Mouse (Mus musculus) spleen, embryonic (tissue): ENCODE results near the gene Taf8.

ENCODE experiments used
- CTCF ChIA-PET: fragments of 350-600 bp; sonication (Branson Sonifier 250); formaldehyde crosslinking; loops from one replicate; lab custom pipeline; 2022; lab: Charles Lee

Taf8 gene

GRCm38 (mm10) chr17:47521551-47522258 lies 19.6 kb upstream of the Taf8 start:
- CTCF ChIA-PET = interaction anchor here (0.7 to 1.2 kb wide), 3 partner anchors 10 to 521 kb away, joined by 3 to 6 read pairs (median 4); no protein-coding TSS in a partner anchor

- CTCF ChIA-PET = interaction anchor here (0.6 kb wide), 1 partner anchor 134 kb away, joined by 4 read pairs; no protein-coding TSS in a partner anchor
Observed at GRCm38 (mm10) chr17:47518205-47518604, 16.1 kb upstream of the Taf8 start.

DNA sequence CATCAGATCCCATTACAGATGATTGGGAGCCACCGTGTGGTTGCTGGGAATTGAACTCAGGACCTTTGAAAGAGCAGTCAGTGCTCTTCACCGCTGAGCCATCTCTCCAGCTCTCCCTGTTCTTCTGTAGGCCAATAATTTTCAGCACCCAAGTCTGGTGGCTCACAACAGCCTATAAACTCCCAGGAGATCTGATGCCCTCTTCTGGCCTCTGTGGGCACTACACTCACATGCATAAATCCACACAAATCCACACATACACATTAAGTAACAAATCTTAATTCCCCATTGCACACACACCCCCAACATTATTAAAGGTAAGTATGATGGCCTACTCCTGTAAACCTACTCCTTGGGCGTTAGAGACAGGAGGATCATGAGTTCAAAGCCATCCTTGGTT lies 14.1 kb upstream of the Taf8 start:
- CTCF ChIA-PET = interaction anchor here (0.6 kb wide), 1 partner anchor 79 kb away, joined by 30 read pairs; no protein-coding TSS in a partner anchor

GRCm38 (mm10) chr17:47515180-47515844 lies 13.2 kb upstream of the Taf8 start:
- CTCF ChIA-PET = interaction anchor here (0.6 kb wide), 1 partner anchor 80 kb away, joined by 30 read pairs; no protein-coding TSS in a partner anchor

- CTCF ChIA-PET = interaction anchor here (1.1 kb wide), 1 partner anchor 37 kb away, joined by 6 read pairs; no protein-coding TSS in a partner anchor
Observed at GRCm38 (mm10) chr17:47512956-47513775, 11.1 kb upstream of the Taf8 start.

DNA sequence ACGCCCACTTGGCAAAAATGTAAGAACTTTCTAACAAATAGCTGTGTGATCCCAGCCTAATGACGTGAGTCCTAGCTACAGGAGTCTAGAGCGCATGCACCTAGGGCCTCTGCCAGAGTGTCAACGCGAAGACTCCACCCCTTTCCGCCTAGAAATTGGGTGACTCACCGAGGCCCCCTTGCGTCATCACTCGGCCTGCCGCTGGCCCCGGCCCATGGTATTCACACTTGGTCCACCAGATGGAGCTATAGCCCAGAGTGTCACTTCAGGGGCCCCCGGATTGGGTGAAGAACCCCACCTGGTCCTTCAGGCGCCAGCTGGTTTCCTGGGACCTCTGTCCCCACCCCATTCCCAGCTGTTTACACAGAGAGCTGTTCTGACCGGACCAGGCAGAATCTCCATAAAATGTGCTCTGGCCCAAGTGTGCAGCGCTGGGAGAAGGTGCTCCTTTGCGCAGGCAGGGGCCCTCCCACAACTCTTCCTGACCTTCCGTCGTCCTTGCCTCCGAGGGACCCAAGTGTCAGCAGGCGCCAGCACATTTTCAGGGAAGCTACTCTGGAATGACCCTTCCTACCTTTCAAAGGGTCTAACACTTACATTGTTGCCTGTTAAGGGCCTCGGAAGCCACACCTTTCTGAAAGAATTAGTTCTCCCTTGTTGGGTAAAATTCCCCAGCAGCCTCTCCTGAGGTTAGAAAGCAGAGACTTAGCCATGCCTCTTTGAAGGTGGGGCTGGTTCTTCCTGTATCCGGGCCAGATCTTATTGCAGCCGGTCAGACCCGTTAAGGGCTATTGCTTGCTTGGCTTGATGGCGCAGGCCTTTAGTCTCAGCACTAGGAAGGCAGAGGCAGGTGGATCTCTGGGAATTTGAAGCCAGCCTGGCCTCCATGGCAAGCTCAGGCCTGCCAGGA lies 9.3 kb upstream of the Taf8 start:
- CTCF ChIA-PET = interaction anchor here (0.7 to 1.5 kb wide), 10 partner anchors 9 to 100 kb away, joined by 3 to 5 read pairs (median 4); partner anchors contain the start of genes Bysl, Gm20517, Med20 and Taf8

GRCm38 (mm10) chr17:47509031-47509705 lies 7.1 kb upstream of the Taf8 start:
- CTCF ChIA-PET = no interaction called here

- CTCF ChIA-PET = interaction anchor here (0.7 kb wide), 1 partner anchor 1990 kb away, joined by 20 read pairs; no protein-coding TSS in a partner anchor
Observed at GRCm38 (mm10) chr17:47508012-47508608, 6.0 kb upstream of the Taf8 start.

- CTCF ChIA-PET = no interaction called here
Observed at GRCm38 (mm10) chr17:47507523-47507922, 5.4 kb upstream of the Taf8 start.

DNA sequence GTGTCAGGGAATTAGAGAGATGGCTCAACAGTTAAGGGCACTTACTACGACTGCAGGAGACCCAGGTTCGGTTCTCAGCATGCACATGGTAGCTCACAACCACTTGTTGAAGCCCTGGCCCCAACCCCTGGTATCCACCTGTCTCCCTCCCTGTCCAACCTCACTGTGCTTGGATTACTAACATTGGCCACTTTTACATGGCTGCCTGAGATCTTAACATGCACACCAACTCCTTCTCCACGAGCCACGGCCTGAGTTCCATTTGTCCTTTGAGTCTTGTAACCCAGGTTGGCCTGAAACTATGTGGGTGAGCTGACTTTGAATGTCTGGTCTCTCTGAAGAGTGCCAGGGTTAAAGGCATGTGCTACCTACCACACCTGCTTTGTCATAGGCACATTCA lies 4.6 kb upstream of the Taf8 start:
- CTCF ChIA-PET = no interaction called here

- CTCF ChIA-PET = interaction anchor here (0.7 kb wide), 1 partner anchor 12 kb away, joined by 7 read pairs; no protein-coding TSS in a partner anchor
Observed at GRCm38 (mm10) chr17:47506042-47506441, 4.0 kb upstream of the Taf8 start.

- CTCF ChIA-PET = interaction anchor here (0.7 kb wide), 2 partner anchors 11 to 119 kb away, joined by 3 to 7 read pairs; no protein-coding TSS in a partner anchor
Observed at GRCm38 (mm10) chr17:47505566-47505965, 3.5 kb upstream of the Taf8 start.

GRCm38 (mm10) chr17:47504941-47505346 lies 2.9 kb upstream of the Taf8 start, which contains the start of gene Ccnd3:
Gene Ccnd3 (plus strand): TSS chr17:47505051.
- CTCF ChIA-PET = interaction anchor here (0.7 kb wide), 1 partner anchor 119 kb away, joined by 3 read pairs; no protein-coding TSS in a partner anchor

- CTCF ChIA-PET = no interaction called here
Observed at GRCm38 (mm10) chr17:47504228-47504627, 2.1 kb upstream of the Taf8 start.

DNA sequence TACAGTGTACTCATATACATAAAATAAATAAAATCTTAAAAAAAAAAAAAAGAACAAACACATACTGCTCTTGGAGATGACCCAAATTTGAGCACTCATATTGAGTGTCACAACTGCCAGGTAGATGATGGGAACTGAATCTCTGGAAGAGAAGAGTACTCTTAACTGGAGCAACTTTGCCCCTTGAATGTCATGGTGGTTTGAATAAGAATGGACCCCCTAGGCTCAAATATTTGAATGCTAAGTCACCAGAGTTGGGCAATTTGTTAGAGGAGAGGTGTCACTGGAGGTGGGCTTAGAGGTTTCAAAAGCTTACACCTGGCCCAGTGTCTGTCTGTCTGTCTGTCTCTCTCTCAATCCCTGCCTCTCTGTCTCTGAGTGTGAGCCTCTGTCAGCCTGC lies 1.6 kb upstream of the Taf8 start:
- CTCF ChIA-PET = no interaction called here

GRCm38 (mm10) chr17:47502707-47503045 lies 584 bp upstream of the Taf8 start:
- CTCF ChIA-PET = interaction anchor here (1.2 kb wide), 1 partner anchor 8 kb away, joined by 3 read pairs; no protein-coding TSS in a partner anchor

- CTCF ChIA-PET = interaction anchor here (0.8 to 1.2 kb wide), 2 partner anchors 9 to 22 kb away, joined by 3 to 5 read pairs; no protein-coding TSS in a partner anchor
Observed at GRCm38 (mm10) chr17:47501531-47501930, 561 bp downstream of the Taf8 start.

GRCm38 (mm10) chr17:47494132-47494531 lies 8.0 kb downstream of the Taf8 start:
- CTCF ChIA-PET = interaction anchor here (0.6 kb wide), 1 partner anchor 12 kb away, joined by 7 read pairs; no protein-coding TSS in a partner anchor

DNA sequence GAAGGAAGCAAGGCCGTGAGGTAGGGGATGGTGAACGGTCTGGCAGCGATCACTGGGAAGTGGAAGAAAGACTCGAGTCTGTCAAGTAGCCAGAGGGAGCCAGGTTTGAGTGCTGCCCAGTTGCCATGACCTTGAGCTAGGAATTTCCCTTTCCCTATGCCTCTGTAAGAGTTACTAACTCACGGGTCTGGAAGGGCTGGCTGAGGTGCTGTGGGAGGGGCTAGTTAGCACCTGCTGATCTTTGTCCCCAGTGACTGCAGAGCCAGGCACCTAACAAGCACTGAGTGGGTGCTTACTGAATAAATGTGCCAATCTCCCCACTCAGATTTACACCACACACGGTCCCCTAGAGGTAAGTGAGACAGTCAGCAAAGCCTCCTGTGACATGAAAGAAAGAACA lies 8.4 kb downstream of the Taf8 start:
- CTCF ChIA-PET = no interaction called here
